Mouse (Mus musculus): ENCODE results near the gene Pinlyp.
A peak's percentile ranks its signal among the peaks of the same experiment; 100 is the strongest.

DNA sequence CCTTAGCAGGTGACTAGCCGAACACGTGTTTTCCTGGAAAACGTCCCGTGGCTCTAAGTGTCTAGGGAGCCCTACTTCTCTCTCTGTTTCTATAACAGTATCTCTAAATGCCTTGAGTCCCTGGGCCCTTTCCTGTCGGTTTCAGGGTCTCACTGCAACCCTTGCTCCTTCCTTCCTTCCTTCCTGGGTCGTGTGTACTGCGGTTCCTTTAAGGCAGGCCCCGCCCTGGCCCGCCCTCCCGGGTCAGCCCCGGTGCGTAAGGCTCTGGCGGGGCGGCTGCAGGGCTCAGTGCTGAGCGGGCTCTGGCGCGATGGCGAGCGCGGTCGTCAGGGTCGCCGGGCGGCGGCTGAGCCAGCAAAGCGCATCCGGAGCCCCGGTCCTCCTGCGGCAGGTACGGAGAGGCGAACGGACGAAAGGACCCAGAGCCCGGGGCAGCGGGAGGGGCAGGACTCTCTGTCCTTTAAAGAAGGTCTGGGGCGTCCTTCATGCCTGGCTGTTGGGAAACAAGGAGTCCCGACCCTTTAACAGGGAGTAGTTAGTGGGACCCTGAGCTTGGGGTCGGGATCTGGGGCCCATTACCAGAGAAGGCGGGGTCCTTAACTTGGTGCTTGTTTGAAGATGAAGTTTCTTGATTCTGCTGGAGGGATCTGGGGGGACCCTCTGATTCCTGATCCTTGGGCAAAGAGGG, 47.8 kb upstream of the Pinlyp start:
- TF ChIP-seq CTCF (IDR thresholded peaks at IDR 0.05; ENCODE audit: insufficient read depth, low read depth, low read length), result no peak
- peak; percentile 65; the same call in 1 of the 2 replicates for TF ChIP-seq POLR2A (IDR thresholded peaks at IDR 0.05; ENCODE audit: insufficient read depth, low read depth, low read length)
